Mouse (Mus musculus) neural tube, embryonic 12.5 days (tissue): ENCODE results near the gene Rab11fip3. TPM values are rescaled to one million over a fixed set of nuclear protein-coding genes. Genes with fewer than 3 reads are reported as not detected.

ENCODE experiments used
- ATAC-seq: fragments of 200-750 bp; cut with Nextera tagmentation; 2 replicates; pipeline ENCODE4 v1.8.0; 2017; ENCODE audit warnings: low read depth, mild to moderate bottlenecking, moderate TSS enrichment, moderate library complexity; ENCODE audit not compliant: low FRiP score
- H3K27ac ChIP-seq: fragments of 300-500 bp; sonication (generic); 2 replicates; pipeline ENCODE4 v1.5.1; 2016
- H3K27me3 ChIP-seq: fragments of 300-500 bp; sonication (generic); replicated peaks from 2 replicates; pipeline ENCODE4 v1.6.1; 2016; ENCODE audit warnings: mild to moderate bottlenecking
- H3K36me3 ChIP-seq: fragments of 300-500 bp; sonication (generic); 2 replicates; pipeline ENCODE4 v1.6.1; 2016; ENCODE audit warnings: mild to moderate bottlenecking
- H3K4me1 ChIP-seq: fragments of 300-500 bp; sonication (generic); 2 replicates; pipeline ENCODE4 v1.6.1; 2016
- H3K4me2 ChIP-seq: fragments of 300-500 bp; sonication (generic); replicated peaks from 2 replicates; pipeline ENCODE4 v1.6.1; 2016; ENCODE audit warnings: mild to moderate bottlenecking
- H3K4me3 ChIP-seq: fragments of 300-500 bp; sonication (generic); 2 replicates; pipeline ENCODE4 v1.5.1; 2016
- H3K9ac ChIP-seq: fragments of 300-500 bp; sonication (generic); 2 replicates; pipeline ENCODE4 v1.6.1; 2016; ENCODE audit warnings: mild to moderate bottlenecking
- H3K9me3 ChIP-seq: fragments of 300-500 bp; sonication (generic); 2 replicates; pipeline ENCODE4 v1.6.1; 2016; ENCODE audit warnings: mild to moderate bottlenecking
- WGBS: fragments of 180-500 bp; shearing (Covaris S2); methylation state at CpG from one replicate; pipeline ENCODE4 v1.1.7; 2016; 5-methylcytosine and 5-hydroxymethylcytosine counted together
- polyA plus RNA-seq: library from polyadenylated mRNA; unstranded; fragments of >200 nt; fragmentation: Nextera tagmentation; extraction: Ambion mirVana; gene quantifications from 2 replicates; pipeline ENCODE4 v1.2.1, GENCODE M21; 2016

Gene Rab11fip3
- polyA plus RNA-seq, 1 experiment from 2014 or later: 33.8 TPM

DNA sequence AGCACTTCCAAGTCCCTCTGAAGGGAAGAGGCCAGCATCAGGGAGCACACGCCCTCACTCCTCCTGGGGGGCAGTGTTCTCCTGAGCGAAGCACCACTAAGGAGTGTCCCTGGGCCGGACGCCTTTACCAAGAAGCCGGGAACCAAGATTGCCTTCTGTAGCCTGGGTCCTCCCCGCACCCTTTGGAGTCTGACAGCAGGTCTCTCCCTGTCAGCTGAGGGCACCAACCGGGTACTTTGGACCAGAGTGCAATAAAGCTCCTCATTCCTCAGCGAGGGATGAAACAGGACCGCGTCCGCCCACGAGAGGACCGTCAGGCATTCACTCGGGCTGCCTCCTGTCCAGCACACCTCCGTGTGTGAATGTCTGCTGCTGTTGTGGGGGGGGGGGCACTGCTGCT, 64.6 kb downstream of the Rab11fip3 start:
- no peak overlapping the region for H3K9ac ChIP-seq
- 86% methylated on average over 15 of the region's 15 CpGs for WGBS
- no peak overlapping the region for H3K27ac ChIP-seq
- no peaks in the 10 kb centered on the region for H3K9me3 ChIP-seq
- no peak overlapping the region for H3K4me2 ChIP-seq
- no peaks in the 10 kb centered on the region for H3K27me3 ChIP-seq
- no peak overlapping the region for H3K4me3 ChIP-seq
- peaks cover 80% of the 10 kb centered on the region for H3K36me3 ChIP-seq
- ATAC-seq: no peak
- no peaks in the 10 kb centered on the region for H3K4me1 ChIP-seq

DNA sequence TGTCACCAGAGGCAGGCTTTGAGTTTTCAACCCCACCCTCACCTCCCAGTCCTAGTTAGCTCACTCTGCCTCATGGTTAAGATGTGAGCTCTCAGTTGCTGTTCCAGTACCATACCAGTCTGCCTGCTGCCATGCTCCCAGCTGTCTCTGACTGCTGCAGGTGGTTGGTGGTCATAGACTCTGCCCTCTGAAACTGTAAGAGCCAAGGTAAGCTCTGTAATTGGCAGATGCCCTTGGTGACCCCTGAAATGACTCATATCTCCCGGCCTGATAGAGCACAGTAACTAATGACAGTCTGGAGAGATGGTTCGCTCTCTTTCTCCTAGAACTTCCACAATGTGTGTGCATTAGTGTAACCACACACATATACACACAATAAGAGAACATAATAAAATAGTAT, 65.5 kb downstream of the Rab11fip3 start:
- Histone ChIP-seq H3K4me2 (no peak overlapping the region), H3K27me3 (no peaks in the 10 kb centered on the region), H3K27ac (no peak overlapping the region), H3K4me3 (no peak overlapping the region), H3K9me3 (no peaks in the 10 kb centered on the region), H3K9ac (no peak overlapping the region), H3K4me1 (no peaks in the 10 kb centered on the region), H3K36me3 (peaks cover 79% of the 10 kb centered on the region)
- 94% methylated on average over 2 of the region's 2 CpGs for WGBS
- no peak for ATAC-seq

DNA sequence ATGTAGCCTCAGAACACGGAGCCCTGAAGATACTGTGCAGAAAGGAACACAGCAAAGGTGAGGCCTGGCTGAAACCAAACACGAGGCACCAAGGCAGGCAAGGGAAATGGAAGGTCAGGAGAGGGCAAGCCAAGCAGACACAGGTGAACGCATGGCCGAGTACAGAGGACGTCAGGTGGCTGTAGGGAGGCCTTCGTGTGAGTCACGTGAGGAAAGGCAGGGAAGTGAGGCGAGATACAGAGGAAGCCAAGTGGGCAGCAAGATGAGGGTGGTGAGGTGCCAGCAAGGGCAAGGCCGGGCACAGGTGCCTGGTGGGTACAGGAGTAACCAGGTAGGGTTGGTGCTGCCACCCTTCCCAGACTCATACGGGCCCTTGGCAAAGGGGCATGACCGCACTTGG, 70.9 kb downstream of the Rab11fip3 start:
- no peak overlapping the region for H3K9ac ChIP-seq
- H3K36me3 ChIP-seq: peaks cover 74% of the 10 kb centered on the region
- no peak overlapping the region for H3K27ac ChIP-seq
- no peaks in the 10 kb centered on the region for H3K9me3 ChIP-seq
- no peaks in the 10 kb centered on the region for H3K27me3 ChIP-seq
- H3K4me1 ChIP-seq: no peaks in the 10 kb centered on the region
- H3K4me3 ChIP-seq: no peak overlapping the region
- no peak overlapping the region for H3K4me2 ChIP-seq
- no peak for ATAC-seq
- WGBS: 91% methylated on average over 11 of the region's 11 CpGs

DNA sequence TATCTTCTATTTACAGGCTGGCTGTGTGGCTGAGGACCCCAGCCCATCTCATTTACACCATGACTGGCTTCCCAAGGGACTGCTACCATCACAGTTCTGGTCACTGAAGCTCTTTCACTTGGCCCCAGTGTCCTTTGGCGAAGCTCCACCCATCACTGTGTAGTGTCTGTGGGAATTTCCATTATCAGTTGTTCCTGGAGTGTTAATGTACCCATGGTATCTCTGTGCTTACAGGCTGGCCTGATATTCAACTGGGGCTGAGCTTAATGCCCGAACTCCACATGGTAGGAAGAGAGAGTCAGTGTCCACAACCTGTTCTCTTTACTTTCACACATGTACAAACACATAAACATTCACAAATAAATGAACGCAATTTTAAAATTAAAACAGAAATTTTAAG, 75.9 kb downstream of the Rab11fip3 start:
- ATAC-seq: no peak
- Histone ChIP-seq H3K9ac (no peak overlapping the region), H3K36me3 (peaks cover 90% of the 10 kb centered on the region), H3K4me3 (no peak overlapping the region), H3K4me1 (no peaks in the 10 kb centered on the region), H3K4me2 (no peak overlapping the region), H3K9me3 (no peaks in the 10 kb centered on the region), H3K27me3 (no peaks in the 10 kb centered on the region), H3K27ac (no peak overlapping the region)
- 90% methylated on average over 3 of the region's 3 CpGs for WGBS

DNA sequence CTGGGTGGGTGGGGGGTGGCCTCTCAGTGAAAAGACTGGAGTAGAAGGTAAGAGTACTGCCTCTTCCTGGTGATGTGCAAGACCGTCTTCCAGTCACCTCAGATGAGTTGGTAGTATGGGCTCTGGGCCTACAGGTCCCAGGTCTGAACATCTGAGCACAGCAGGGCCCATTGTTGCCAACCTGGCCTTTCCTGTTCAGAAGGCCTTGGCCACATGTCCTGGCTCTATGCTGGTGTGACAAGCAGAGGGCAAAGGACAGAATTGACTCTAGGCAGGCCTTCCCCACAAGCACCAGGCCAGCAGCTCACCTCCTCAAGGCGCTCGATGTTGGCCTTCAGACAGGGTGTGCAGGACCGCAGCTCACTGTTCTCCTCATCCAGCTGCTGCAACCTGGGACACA, 77.1 kb downstream of the Rab11fip3 start:
- 95% methylated on average over 4 of the region's 4 CpGs for WGBS
- Histone ChIP-seq H3K9me3 (no peaks in the 10 kb centered on the region), H3K9ac (no peak overlapping the region), H3K36me3 (peaks cover 89% of the 10 kb centered on the region), H3K27ac (no peak overlapping the region), H3K4me2 (no peak overlapping the region), H3K4me3 (no peak overlapping the region), H3K4me1 (no peaks in the 10 kb centered on the region), H3K27me3 (no peaks in the 10 kb centered on the region)
- no peak for ATAC-seq

DNA sequence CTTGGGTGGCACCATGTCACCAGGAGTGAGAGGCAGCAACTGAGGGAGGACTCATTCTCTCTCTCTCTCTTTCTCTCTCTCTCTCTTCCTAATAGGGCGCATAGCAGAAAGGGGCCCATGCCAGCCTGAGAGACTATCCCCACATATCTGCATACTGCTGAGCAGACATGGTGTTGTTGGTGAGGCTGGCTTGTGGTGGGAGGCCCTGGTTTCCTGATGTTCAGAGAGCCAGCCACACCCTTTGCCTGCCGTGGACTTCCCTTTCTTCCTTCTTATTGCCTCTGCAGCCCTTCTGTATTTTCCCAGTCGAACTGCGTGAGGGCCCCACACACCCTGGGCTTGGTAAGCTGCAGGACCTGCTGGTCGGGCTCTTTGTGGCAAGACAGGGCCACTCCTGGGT, 79.0 kb downstream of the Rab11fip3 start:
- Histone ChIP-seq H3K4me2 (no peak overlapping the region), H3K9ac (no peak overlapping the region), H3K27ac (no peak overlapping the region), H3K27me3 (no peaks in the 10 kb centered on the region), H3K9me3 (no peaks in the 10 kb centered on the region), H3K4me3 (no peak overlapping the region), H3K4me1 (no peaks in the 10 kb centered on the region), H3K36me3 (peaks cover 74% of the 10 kb centered on the region)
- WGBS: 93% methylated on average over 5 of the region's 5 CpGs
- no peak for ATAC-seq

DNA sequence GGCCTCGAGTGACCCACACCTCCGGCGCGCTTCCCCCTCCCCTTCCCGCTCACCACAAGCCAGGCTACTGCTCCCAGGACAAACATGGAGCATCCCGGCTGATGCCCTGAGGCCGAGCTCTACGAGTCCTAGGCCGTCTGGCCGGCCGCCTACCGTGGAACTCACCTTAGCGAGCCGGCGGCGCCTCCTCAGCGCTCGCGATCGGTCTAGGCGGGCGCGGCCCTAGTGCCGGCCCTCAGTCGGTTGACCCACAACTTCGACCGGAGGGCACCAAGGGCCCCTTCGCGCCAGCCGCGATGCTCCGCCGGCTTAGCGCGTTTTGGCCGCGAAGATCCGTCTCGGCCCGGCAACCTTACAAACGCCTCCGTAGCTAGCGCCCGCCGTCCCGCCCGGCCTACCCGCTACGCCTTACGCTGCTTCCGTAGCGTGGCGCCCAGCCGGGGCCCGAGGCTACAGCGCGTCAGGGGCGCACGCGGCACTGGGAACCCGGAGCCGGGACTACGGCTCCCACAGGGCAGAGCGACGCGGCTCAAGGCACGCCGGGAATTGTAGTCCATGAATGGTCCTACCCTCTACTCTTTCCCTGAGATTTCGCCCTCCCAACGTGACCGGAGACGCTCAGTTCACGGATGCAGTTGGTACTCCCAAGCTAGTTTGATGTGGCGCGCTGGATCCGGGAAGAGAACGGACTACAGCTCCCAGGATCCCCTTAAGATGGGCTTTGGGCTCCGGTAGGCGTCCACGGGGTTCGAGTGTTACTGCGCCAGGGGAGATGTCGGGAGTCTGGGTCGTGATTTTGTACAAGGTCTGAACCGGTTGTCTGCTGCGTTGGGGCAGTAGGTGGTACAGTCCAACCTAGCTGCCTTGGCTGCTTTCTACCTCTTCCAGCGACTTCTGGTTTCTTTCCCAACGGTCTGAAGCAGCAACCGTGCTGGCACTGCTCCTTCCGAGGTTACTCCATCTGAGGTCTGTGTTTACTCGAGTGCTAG, 83.8 kb downstream of the Rab11fip3 start, which contains the start of gene Capn15:
TSS of gene Capn15 (minus strand) at position 491 of the 989 bp plus-strand sequence.
- under 1% methylated on average over 91 of the region's 91 CpGs for WGBS
- no peaks in the 10 kb centered on the region for H3K27me3 ChIP-seq
- peak within 1 kb of the TSS; percentile 79; the same call in 1 of the 2 replicates for H3K27ac ChIP-seq
- H3K9me3 ChIP-seq: no peaks in the 10 kb centered on the region
- peak within 1 kb of the TSS; percentile 85 for H3K9ac ChIP-seq
- peak within 1 kb of the TSS; percentile 91 for H3K4me2 ChIP-seq
- peak; percentile 99 for ATAC-seq
- H3K4me1 ChIP-seq: peaks cover 10% of the 10 kb centered on the region
- peaks cover 31% of the 10 kb centered on the region for H3K36me3 ChIP-seq
- peak within 1 kb of the TSS; percentile 83 for H3K4me3 ChIP-seq

DNA sequence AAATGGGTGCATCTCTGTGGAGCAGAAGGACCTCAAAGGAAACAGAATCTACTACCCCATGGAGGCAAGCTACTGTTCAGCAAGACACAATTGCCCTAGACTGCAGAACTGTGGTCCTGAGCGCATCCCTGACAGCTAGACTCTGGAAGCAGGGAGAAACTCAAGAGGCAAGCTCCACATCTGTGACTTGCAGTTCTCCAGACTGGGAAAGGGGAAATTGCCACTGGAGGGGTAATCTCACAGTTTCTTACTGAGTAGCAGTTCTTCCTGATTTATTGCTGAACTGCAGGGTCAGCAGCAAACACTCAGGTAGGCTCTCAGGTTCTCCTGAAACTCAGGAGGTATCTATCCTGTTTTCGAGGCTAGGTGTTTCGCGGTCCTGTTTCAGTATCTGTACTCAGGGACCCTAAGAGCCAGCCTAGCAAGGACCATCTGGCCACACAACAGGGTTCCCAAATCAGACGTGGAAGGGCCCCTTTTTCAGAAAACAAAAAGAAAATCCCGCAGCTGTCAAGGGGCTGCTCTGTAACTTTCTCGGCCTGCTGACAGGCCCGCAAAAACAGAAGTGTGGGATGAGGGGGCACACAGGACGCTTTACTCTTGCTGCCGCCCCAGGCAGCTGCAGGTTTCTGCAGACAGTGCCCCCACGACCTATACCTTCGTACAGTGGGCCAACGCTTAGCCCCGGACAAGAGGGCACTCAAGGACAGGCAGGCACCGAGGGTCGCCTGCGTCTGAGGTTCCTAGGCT, 84.6 kb downstream of the Rab11fip3 start:
- H3K9me3 ChIP-seq: no peaks in the 10 kb centered on the region
- H3K9ac ChIP-seq: peak overlapping the region; percentile 85
- peaks cover 10% of the 10 kb centered on the region for H3K4me1 ChIP-seq
- WGBS: 13% methylated on average over 17 of the region's 17 CpGs
- H3K4me3 ChIP-seq: peak overlapping the region; percentile 83
- H3K27ac ChIP-seq: peak overlapping the region; percentile 79; the same call in 1 of the 2 replicates
- H3K4me2 ChIP-seq: peak overlapping the region; percentile 91
- ATAC-seq: no peak; the same call in 1 of the 2 replicates
- H3K36me3 ChIP-seq: peaks cover 22% of the 10 kb centered on the region
- no peaks in the 10 kb centered on the region for H3K27me3 ChIP-seq

DNA sequence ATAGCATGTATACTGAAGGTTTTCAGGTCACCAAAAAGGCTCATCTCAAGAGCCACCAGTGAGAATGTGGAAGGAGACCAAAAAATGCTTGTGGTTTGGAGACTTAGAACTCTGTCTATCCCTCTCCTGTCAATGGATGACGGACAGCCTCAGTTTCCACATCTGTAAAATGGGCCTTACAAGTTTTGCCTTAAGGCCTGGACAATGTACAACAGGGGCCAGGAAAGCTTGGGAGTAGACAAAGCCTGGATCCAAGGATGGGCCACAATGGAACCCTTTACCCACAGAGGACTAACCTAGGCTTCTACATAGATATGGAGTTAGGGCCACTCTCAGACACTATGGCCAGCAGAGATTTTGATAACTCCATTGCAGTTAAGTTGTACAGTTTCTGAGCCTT, 85.3 kb downstream of the Rab11fip3 start:
- no peaks in the 10 kb centered on the region for H3K27me3 ChIP-seq
- H3K4me1 ChIP-seq: peaks cover 10% of the 10 kb centered on the region
- H3K9ac ChIP-seq: no peak overlapping the region
- peak overlapping the region; percentile 91 for H3K4me2 ChIP-seq
- H3K36me3 ChIP-seq: peaks cover 17% of the 10 kb centered on the region; the same call in 1 of the 2 replicates
- no peak overlapping the region for H3K4me3 ChIP-seq
- H3K27ac ChIP-seq: no peak overlapping the region
- 93% methylated on average over 1 of the region's 1 CpGs for WGBS
- no peak for ATAC-seq
- H3K9me3 ChIP-seq: no peaks in the 10 kb centered on the region

DNA sequence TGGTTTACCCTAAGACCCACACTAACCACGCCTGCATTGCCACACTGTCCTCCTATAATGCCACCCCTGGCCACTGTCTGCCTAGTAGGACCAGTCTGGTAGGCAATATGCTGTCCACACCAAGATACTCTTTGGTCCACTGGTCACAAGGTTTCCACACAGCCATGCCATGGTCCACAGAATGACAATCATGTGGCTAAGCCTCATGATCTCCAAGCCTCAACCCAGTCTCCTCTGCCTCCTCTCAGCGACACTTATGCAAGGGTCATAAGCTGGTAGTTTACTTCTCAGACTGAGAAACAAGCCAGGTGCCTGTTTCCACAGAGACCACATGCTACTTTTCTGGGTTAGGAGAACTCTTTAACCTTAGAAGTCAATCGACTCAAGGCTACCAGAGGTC, 86.4 kb downstream of the Rab11fip3 start:
- WGBS: 87% methylated on average over 3 of the region's 3 CpGs
- Histone ChIP-seq H3K27me3 (no peaks in the 10 kb centered on the region), H3K4me1 (peaks cover 10% of the 10 kb centered on the region), H3K27ac (no peak overlapping the region), H3K36me3 (0 out of 2 replicates have a peak, but pooled peaks cover 5% of the 10 kb centered on the region), H3K4me2 (no peak overlapping the region), H3K9me3 (no peaks in the 10 kb centered on the region), H3K9ac (no peak overlapping the region), H3K4me3 (no peak overlapping the region)
- no peak for ATAC-seq

DNA sequence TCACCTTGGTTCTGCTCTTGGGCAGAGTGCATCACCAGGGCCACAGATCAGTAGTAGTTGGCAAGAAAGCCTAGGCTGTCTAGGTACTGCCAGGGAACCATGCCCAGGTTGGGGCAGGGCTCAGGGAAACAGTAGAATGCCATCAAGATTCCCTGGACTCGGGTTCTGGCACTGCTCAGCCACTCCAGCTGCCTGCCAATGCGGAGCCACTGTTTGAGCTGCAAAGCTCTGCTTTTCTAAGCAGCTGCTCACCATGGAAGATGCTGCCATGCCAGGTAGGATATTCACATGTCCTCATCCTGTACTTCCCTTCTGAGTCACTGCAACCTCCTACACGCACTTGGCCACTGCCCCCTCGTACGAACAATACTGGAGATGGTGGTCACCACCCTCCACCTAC, 88.5 kb downstream of the Rab11fip3 start:
- Histone ChIP-seq H3K9ac (no peak overlapping the region), H3K27ac (no peak overlapping the region), H3K4me3 (no peak overlapping the region), H3K36me3 (no peaks in the 10 kb centered on the region), H3K27me3 (no peaks in the 10 kb centered on the region), H3K9me3 (no peaks in the 10 kb centered on the region), H3K4me1 (peaks cover 10% of the 10 kb centered on the region), H3K4me2 (no peak overlapping the region)
- ATAC-seq: no peak
- 94% methylated on average over 5 of the region's 5 CpGs for WGBS
